Mouse (Mus musculus): ENCODE measurements around the gene Anxa3.

DNA sequence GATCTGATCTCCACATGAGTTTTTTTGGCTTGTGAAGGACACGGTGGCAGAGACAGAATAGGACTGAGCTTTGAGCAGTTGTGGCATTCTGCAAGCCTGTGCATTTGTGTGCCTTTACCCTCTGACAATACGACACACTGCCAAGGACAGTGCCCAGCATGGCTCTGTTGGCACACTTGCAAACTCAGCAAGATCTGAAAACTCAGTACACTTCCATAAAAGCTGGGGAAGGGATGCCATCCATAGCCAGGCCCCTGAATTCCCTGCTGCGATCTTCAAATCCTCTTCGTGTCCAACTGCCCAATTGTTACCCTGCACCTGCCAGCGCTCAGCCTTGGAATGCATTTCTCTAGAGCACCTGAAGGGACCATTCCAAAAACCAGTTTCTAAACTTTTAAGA, 8.0 kb upstream of the Anxa3 start:
- TF ChIP-seq CTCF (conservative IDR thresholded peaks at IDR 0.05; ENCODE audit: insufficient read depth, insufficient read length, low read depth, low read length) (no peak), POLR2A (IDR thresholded peaks at IDR 0.05; ENCODE audit: low read depth, low read length) (no peak)

All from kidney, adult 2 months (tissue).